Mouse (Mus musculus): ENCODE measurements around the gene Rnf111. TPM values are rescaled to one million over a fixed set of nuclear protein-coding genes. Genes with fewer than 3 reads are reported as not detected.
A peak's percentile ranks its signal among the peaks of the same experiment; 100 is the strongest.

The Rnf111 gene
- polyA plus RNA-seq, 1 experiment from 2014 or later, result 44.6 TPM

- Histone ChIP-seq H3K9ac (no peak overlapping the region), H3K4me3 (no peak overlapping the region), H3K9me3 (replicated peaks) (no peaks in the 10 kb centered on the region), H3K36me3 (peaks cover 57% of the 10 kb centered on the region), H3K27ac (no peak overlapping the region), H3K4me2 (replicated peaks) (no peak overlapping the region), H3K4me1 (peaks cover 6% of the 10 kb centered on the region), H3K27me3 (no peaks in the 10 kb centered on the region)
- WGBS, result 89% methylated on average over 3 of the region's 3 CpGs
- ATAC-seq (ENCODE audit: low FRiP score), result no peak
These were observed 87.1 kb downstream of the Rnf111 start for GRCm38 (mm10) chr9:70416412-70416811.

DNA sequence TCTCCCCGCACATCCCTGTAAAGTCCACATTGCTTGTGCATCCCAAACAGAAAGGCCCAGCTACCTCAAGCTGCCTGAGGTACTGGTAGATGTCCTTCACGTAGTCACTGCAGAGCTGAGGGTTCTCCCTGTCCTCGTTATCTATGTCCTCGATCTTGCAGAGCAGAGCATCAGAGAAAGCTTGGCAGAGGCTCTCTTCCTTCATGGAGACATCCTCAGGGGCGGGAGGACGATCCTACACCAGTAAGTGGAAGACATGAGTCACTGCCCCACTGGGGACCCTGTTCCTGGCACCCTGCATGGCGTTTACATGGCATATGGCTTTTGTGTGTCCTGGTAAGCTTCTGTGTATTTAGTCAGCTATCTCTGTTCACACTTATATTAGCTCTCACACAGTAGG lies 90.5 kb downstream of the Rnf111 start:
- no peak for ATAC-seq (ENCODE audit: low FRiP score)
- no peaks in the 10 kb centered on the region for H3K9me3 ChIP-seq (replicated peaks)
- no peak overlapping the region for H3K4me3 ChIP-seq
- H3K4me1 ChIP-seq, result no peaks in the 10 kb centered on the region
- no peaks in the 10 kb centered on the region for H3K27me3 ChIP-seq
- peaks cover 82% of the 10 kb centered on the region for H3K36me3 ChIP-seq
- no peak overlapping the region for H3K9ac ChIP-seq
- no peak overlapping the region for H3K27ac ChIP-seq
- 89% methylated on average over 7 of the region's 7 CpGs for WGBS
- no peak overlapping the region for H3K4me2 ChIP-seq (replicated peaks)

DNA sequence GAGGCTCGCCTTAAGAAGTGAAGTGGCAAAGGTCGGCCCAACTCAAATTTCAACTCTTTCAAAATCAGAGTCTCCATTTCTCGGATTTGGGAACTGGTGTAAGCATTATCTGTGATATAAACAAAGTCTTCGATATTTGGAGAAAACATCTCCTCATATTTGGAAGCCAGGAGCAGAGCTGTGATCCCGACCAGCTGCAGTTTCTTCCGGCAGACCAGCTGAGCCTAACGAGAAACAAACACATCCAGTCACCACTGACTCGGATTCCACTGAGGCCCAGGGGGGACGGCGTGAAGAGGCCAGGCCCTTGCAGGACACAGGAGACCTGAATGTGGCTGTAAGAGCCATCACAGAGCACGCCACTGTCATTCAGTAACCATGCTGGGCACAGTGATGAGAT lies 92.9 kb downstream of the Rnf111 start:
- Histone ChIP-seq H3K4me2 (replicated peaks) (no peak overlapping the region), H3K36me3 (peaks cover 81% of the 10 kb centered on the region), H3K27me3 (no peaks in the 10 kb centered on the region), H3K4me3 (no peak overlapping the region), H3K9me3 (replicated peaks) (no peaks in the 10 kb centered on the region), H3K27ac (no peak overlapping the region), H3K4me1 (no peaks in the 10 kb centered on the region), H3K9ac (no peak overlapping the region)
- 73% methylated on average over 11 of the region's 11 CpGs for WGBS
- ATAC-seq (ENCODE audit: low FRiP score), result no peak

DNA sequence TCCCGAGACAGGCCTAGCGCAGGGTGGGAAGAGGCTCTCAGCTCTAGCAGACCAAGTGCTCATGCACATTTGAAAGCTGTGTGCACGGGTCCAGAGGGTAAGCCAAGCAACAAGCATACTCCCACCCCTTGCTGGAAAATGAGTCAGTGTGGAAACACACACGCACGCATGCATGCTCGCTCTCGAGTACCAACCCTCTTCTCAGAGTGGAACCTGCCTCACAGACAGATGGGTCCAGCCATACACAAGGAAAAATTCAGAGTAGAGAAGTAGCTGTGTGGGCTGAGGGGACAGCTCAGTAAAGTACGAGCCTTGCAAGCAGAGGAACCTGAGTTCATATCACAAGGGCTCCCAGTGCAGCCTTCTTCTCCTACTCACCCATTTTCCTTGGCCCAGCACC lies 93.8 kb downstream of the Rnf111 start:
- no peak for ATAC-seq (ENCODE audit: low FRiP score)
- Histone ChIP-seq H3K4me2 (replicated peaks) (no peak overlapping the region), H3K27me3 (no peaks in the 10 kb centered on the region), H3K27ac (no peak overlapping the region), H3K4me3 (no peak overlapping the region), H3K4me1 (no peaks in the 10 kb centered on the region), H3K36me3 (peaks cover 79% of the 10 kb centered on the region), H3K9me3 (replicated peaks) (no peaks in the 10 kb centered on the region), H3K9ac (no peak overlapping the region)
- WGBS, result 95% methylated on average over 8 of the region's 8 CpGs

DNA sequence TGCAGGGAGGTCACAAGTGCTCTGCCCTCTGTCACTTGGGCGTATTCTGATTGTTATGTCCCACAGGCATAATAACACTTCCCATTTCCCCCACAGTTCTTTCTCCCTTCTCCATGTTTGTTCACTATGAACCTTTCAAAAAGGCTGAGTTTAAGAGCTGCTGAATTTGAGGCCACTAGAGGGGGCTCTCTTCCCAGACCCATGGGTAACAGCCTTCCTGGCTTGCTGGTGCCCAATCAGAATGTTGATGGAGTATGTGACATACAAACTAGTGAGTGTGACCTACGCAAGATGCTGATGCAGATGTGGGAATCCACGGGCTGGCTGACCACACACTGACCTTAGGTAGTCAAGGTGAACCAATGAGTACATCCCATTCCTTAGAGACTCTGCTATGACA lies 94.7 kb downstream of the Rnf111 start:
- Histone ChIP-seq H3K9me3 (replicated peaks) (no peaks in the 10 kb centered on the region), H3K9ac (no peak overlapping the region), H3K4me1 (no peaks in the 10 kb centered on the region), H3K27ac (no peak overlapping the region), H3K4me2 (replicated peaks) (no peak overlapping the region), H3K36me3 (peaks cover 71% of the 10 kb centered on the region), H3K4me3 (no peak overlapping the region), H3K27me3 (no peaks in the 10 kb centered on the region)
- 91% methylated on average over 3 of the region's 3 CpGs for WGBS
- no peak for ATAC-seq (ENCODE audit: low FRiP score)

GRCm38 (mm10) chr9:70406596-70406995 lies 96.9 kb downstream of the Rnf111 start:
- Histone ChIP-seq H3K36me3 (peaks cover 50% of the 10 kb centered on the region), H3K27ac (no peak overlapping the region), H3K4me3 (no peak overlapping the region), H3K9me3 (replicated peaks) (no peaks in the 10 kb centered on the region), H3K4me2 (replicated peaks) (no peak overlapping the region), H3K9ac (no peak overlapping the region), H3K4me1 (no peaks in the 10 kb centered on the region), H3K27me3 (no peaks in the 10 kb centered on the region)
- ATAC-seq (ENCODE audit: low FRiP score), result no peak
- WGBS, result 95% methylated on average over 3 of the region's 3 CpGs

GRCm38 (mm10) chr9:70401937-70402539 lies 101.5 kb downstream of the Rnf111 start:
- Histone ChIP-seq H3K4me1 (no peaks in the 10 kb centered on the region), H3K9ac (no peak overlapping the region), H3K9me3 (replicated peaks) (no peaks in the 10 kb centered on the region), H3K27ac (no peak overlapping the region), H3K36me3 (peaks cover 15% of the 10 kb centered on the region), H3K4me2 (replicated peaks) (no peak overlapping the region), H3K4me3 (no peak overlapping the region), H3K27me3 (no peaks in the 10 kb centered on the region)
- no peak for ATAC-seq (ENCODE audit: low FRiP score)
- 93% methylated on average over 8 of the region's 8 CpGs for WGBS

DNA sequence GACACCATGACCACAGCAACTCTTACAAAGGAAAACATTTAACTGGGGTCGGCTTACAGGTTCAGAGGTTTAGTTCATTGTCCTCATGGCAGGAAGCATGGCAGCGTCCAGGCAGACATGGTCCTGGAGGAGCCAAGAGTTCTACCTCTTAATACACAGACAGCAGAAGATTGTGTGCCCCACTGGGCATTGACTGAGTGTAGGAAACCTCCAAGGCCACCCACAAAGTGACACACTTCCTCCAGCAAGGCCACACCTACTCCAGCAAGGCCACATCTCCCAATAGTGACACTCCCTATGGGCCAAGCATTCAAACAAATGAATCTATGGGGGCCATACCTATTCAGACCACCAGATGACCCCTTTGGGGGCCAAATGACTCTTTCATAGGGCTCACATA lies 107.4 kb downstream of the Rnf111 start:
- no peak for ATAC-seq (ENCODE audit: low FRiP score)
- H3K27ac ChIP-seq, result no peak overlapping the region
- peaks cover 13% of the 10 kb centered on the region for H3K36me3 ChIP-seq
- H3K27me3 ChIP-seq, result no peaks in the 10 kb centered on the region
- no peak overlapping the region for H3K4me3 ChIP-seq
- H3K4me2 ChIP-seq (replicated peaks), result no peak overlapping the region
- 84% methylated on average over 2 of the region's 2 CpGs for WGBS
- no peaks in the 10 kb centered on the region for H3K9me3 ChIP-seq (replicated peaks)
- no peak overlapping the region for H3K9ac ChIP-seq
- H3K4me1 ChIP-seq, result peaks cover 3% of the 10 kb centered on the region; the same call in 1 of the 2 replicates

GRCm38 (mm10) chr9:70395617-70396016 lies 107.9 kb downstream of the Rnf111 start:
- Histone ChIP-seq H3K36me3 (peaks cover 13% of the 10 kb centered on the region), H3K9ac (no peak overlapping the region), H3K9me3 (replicated peaks) (no peaks in the 10 kb centered on the region), H3K4me3 (no peak overlapping the region), H3K27me3 (no peaks in the 10 kb centered on the region), H3K27ac (no peak overlapping the region), H3K4me2 (replicated peaks) (no peak overlapping the region), H3K4me1 (peaks cover 3% of the 10 kb centered on the region; the same call in 1 of the 2 replicates)
- no peak for ATAC-seq (ENCODE audit: low FRiP score)
- 80% methylated on average over 12 of the region's 12 CpGs for WGBS

DNA sequence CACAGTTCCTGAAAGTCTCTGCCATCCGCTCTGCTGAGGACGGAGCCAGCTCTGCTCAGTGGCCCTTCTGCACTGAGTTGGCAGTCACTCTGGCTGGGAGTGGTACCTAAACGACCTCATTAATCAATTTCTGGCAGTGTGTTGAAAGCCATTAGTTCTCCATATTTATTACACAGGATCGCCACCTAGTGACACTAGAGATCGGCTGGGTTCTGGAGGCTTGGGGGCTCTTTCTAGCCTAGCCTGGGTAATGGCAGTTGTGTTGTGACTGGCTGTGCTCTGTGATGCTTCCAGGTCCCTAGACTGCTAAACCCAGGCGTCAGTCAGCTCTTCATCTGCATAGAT lies 111.0 kb downstream of the Rnf111 start:
- Histone ChIP-seq H3K36me3 (peaks cover 9% of the 10 kb centered on the region), H3K27ac (no peak overlapping the region), H3K9me3 (replicated peaks) (no peaks in the 10 kb centered on the region), H3K9ac (no peak overlapping the region), H3K4me2 (replicated peaks) (no peak overlapping the region), H3K4me1 (peaks cover 3% of the 10 kb centered on the region; the same call in 1 of the 2 replicates), H3K4me3 (no peak overlapping the region), H3K27me3 (no peaks in the 10 kb centered on the region)
- ATAC-seq (ENCODE audit: low FRiP score), result peak; percentile 73
- WGBS, result 21% methylated on average over 6 of the region's 6 CpGs

- Histone ChIP-seq H3K36me3 (peaks cover 9% of the 10 kb centered on the region), H3K4me3 (no peak overlapping the region), H3K4me2 (replicated peaks) (no peak overlapping the region), H3K9me3 (replicated peaks) (no peaks in the 10 kb centered on the region), H3K27me3 (no peaks in the 10 kb centered on the region), H3K27ac (no peak overlapping the region), H3K9ac (no peak overlapping the region), H3K4me1 (peaks cover 3% of the 10 kb centered on the region; the same call in 1 of the 2 replicates)
- no peak for ATAC-seq (ENCODE audit: low FRiP score)
- WGBS, result 83% methylated on average over 12 of the region's 12 CpGs
These were observed 111.6 kb downstream of the Rnf111 start for GRCm38 (mm10) chr9:70391660-70392562.

DNA sequence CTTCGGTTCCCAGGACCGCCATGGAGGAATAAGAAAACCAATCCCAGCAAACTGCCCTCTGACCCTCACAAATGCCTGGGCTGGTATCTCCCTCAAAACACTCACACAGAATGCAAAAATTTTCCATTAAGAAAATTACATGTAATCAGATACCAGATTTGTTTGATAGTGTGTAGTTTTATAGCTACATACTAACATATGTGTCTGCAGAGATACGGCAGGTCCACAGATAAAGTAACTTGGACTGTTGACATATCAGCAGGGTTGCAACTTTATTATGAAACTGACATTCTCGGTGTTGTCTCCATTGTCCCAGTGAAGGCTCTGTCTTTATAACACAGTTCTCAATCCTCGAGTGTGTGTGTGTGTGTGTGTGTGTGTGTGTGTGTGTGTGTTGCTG lies 112.5 kb downstream of the Rnf111 start:
- no peak overlapping the region for H3K4me2 ChIP-seq (replicated peaks)
- no peak overlapping the region for H3K27ac ChIP-seq
- WGBS, result 87% methylated on average over 5 of the region's 5 CpGs
- H3K9ac ChIP-seq, result no peak overlapping the region
- H3K4me1 ChIP-seq, result peaks cover 3% of the 10 kb centered on the region; the same call in 1 of the 2 replicates
- peaks cover 5% of the 10 kb centered on the region for H3K36me3 ChIP-seq
- no peaks in the 10 kb centered on the region for H3K9me3 ChIP-seq (replicated peaks)
- ATAC-seq (ENCODE audit: low FRiP score), result no peak
- no peaks in the 10 kb centered on the region for H3K27me3 ChIP-seq
- H3K4me3 ChIP-seq, result no peak overlapping the region

DNA sequence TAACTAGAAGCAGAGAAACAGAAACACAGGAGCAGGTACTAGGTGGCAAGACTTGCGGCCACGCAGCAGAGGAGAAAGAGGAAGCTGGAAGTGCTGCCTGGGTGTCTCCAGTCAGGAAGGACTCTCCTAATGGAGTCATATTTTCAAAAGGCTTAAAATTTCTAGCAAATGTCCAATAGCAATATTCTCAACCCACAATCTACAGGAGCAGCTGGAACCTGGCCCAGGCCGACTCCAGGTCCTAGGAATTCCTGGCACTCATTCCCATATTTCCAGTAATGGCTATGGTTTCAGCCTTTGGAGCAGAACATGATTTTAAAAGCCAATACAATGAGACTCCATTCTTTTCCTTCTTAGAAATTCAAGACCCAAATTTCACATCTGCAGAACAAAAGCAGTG lies 114.0 kb downstream of the Rnf111 start:
- WGBS, result 96% methylated on average over 3 of the region's 3 CpGs
- Histone ChIP-seq H3K27me3 (no peaks in the 10 kb centered on the region), H3K27ac (no peak overlapping the region), H3K36me3 (no peaks in the 10 kb centered on the region), H3K9ac (no peak overlapping the region), H3K4me1 (peaks cover 3% of the 10 kb centered on the region; the same call in 1 of the 2 replicates), H3K4me2 (replicated peaks) (no peak overlapping the region), H3K9me3 (replicated peaks) (no peaks in the 10 kb centered on the region), H3K4me3 (no peak overlapping the region)
- no peak for ATAC-seq (ENCODE audit: low FRiP score)

All from hindbrain, embryonic 12.5 days (tissue).